Mouse (Mus musculus) cortical plate, adult 2 months (tissue): ENCODE results near the gene C2cd4a.

Source experiments
- CTCF ChIP-seq: fragments of 200-500 bp; IDR thresholded peaks from 2 replicates; pipeline ENCODE4 v1.5.1; 2011; ENCODE audit warnings: mild to moderate bottlenecking, control low read depth, low read length; ENCODE audit not compliant: insufficient read depth; ENCODE audit errors: extremely low read depth
- POLR2A ChIP-seq: fragments of 200-500 bp; IDR thresholded peaks from 2 replicates; pipeline ENCODE4 v1.6.1; 2011; ENCODE audit warnings: mild to moderate bottlenecking, low read length, control low read depth; ENCODE audit not compliant: insufficient read depth; ENCODE audit errors: extremely low read depth

GRCm38 (mm10) chr9:67794216-67794615 is 37.9 kb downstream of the C2cd4a start:
- no peak for TF ChIP-seq CTCF
- no peak for TF ChIP-seq POLR2A
